Mouse (Mus musculus): Measurements from ENCODE around the gene Xpnpep1. TPM values are rescaled to one million over a fixed set of nuclear protein-coding genes. Genes with fewer than 3 reads are reported as not detected.
A peak's percentile ranks its signal among the peaks of the same experiment; 100 is the strongest.

Gene Xpnpep1
- total RNA-seq, 2 experiments from 2014 or later: 103 to 105 TPM

DNA sequence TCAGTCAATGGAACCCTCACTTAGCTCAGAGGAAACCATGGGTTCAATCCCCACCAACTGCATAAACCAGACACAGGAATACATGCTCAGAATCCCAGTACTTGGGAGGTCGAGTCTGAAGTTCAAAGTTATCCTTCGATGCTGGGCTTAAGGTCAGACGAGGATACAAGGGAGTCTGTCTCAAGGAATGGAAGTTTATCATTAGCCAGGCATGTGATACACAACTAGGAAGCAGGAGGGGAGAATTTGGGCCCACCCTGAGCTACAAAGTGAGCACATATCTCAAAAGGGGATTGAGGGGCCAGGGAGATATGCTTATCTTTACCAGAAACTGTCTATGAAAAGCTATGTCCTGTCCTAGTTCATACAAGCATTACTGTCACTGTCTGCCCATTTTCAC lies 7.4 kb downstream of the Xpnpep1 start:
- no peak for DNase-seq

DNA sequence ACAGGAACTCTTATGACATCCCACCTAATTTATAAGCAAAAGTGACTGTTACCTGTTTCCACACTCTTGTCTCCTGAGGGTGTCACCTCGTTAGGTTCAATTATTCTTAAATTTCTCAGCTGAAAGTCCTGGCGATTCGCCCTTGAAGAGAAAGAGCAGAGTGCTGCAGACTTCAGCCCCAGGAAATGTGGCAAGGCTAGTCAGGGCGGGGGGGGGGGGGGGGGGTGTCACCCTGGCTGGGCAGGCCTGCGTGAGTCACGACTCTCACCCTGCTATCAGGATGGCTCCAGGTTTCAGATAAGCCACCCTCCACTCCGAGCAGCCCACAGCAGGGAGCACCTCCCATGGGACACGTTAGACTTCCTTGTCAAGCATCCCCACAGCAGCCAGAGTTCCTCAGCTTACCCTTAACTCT lies 8.1 kb downstream of the Xpnpep1 start:
- DNase-seq: no peak

DNA sequence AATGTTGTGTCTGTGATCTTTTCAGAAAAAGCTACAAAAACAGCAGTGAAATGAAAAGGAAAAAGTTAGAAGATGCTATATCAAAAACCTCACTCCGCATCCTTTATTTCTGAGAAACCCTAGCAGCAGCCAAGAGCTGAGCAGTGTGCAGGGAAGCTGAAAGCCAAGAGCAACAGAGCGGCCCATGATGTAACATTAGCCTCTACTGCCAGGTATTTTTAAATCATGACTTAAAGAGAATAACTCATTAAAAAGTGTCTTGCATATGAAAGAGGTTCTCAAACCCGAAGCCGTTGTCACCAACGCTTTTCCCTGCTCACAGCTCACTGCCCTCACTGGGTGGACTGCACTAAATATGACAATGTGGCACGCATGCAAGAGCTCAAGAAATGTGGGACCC lies 9.7 kb downstream of the Xpnpep1 start:
- DNase-seq: no peak

DNA sequence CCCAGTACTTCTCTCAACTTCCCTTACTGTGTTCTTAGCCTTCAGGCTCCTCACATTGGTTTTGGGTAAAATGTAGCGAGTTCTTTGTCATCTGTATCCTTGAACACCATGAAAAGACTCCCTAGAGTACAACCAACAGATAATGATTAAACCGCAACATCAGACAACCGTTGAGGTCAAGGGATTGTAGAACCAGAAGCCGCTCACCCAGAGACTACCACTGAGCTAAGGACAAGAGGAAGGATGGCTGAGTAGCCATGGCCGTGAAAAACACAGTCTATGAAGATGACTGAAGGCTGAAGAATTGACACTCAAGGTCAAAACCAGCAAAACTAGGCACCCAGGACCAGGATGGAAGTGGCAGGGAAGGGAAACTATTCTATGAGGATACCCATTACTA lies 10.3 kb downstream of the Xpnpep1 start:
- DNase-seq: no peak

DNA sequence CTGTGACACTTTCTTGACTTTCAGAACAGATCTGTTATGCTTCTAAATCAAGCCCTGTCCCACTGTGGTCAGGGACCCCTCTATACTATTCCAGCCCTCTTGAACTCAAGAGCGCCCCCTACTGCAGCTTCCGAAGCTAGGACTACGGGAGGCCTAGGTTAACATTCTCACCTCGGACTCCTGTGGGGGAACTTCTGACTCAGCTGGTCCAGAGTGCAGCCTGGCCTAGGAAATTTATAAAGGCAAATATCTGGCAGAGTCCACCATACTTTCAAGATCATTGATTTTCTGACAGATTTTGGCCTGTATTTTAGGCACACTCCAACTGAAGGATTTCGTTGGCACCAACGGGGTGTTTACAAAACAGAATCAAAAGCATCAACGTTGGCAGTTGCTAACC lies 11.0 kb downstream of the Xpnpep1 start:
- DNase-seq: no peak

DNA sequence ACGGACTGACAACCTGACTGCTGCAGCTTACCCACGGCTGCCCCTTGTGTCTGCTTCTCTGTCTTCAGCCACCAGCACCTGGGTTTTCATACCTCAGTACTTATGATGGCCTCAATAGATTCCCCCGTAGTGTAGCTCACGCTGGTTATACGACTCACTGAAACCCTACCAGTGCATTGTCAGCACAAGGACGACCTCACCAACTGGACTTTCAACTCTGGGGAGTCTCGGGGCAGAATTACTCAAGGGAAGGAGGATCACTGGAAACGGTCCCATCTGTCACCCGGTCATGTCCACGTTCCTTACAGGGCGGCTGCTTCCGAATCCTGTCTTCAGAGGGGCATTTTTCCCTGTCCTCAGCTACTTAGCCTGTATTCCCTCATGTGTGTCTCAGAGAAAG lies 11.8 kb downstream of the Xpnpep1 start:
- no peak for DNase-seq

DNA sequence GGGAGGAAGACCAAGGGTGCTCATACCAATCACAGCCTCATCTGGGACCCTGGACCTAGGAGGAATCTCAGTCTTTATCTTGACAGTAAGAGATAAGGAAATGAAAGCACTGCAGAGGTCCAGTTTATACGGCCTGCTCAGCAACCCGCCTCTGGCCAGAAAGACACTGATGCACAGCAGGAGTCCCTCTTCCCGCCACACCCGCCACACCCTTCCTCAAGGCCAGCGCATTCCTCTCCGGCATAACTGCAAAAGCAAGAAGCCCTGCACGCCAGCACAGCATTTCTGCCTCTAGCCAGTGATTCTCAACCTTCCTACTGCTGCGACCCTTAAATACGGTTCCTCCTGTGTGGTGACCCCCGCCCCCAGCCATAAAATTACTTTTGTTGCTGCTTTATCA lies 16.8 kb downstream of the Xpnpep1 start:
- DNase-seq: no peak

DNA sequence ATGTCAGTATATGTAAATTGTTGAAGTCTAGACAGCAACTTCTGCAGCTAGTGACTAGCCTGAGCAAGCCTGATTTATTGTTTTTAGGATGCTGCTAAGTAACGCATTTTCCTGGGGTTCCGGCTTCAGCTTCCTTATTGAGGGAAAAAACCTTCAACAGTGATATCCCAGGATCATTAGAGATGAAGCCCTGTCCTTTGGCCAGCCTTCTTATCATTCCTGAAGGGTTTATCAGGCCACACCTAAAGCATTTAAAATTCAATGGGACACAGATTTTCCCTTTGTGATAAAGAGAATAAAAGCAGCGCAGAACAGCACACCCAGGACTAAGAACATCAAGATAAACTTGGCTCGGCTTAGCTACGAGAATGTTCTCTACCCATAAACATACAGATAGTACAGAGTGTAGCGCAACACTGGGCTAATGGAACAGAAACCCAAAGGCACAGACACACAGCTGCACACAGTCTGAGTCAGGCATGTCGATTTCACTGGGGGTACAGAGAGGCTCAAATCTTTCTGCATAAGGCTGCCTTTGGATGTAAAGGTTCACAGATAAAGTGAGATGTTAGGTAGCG lies 17.9 kb downstream of the Xpnpep1 start:
- no peak for DNase-seq

DNA sequence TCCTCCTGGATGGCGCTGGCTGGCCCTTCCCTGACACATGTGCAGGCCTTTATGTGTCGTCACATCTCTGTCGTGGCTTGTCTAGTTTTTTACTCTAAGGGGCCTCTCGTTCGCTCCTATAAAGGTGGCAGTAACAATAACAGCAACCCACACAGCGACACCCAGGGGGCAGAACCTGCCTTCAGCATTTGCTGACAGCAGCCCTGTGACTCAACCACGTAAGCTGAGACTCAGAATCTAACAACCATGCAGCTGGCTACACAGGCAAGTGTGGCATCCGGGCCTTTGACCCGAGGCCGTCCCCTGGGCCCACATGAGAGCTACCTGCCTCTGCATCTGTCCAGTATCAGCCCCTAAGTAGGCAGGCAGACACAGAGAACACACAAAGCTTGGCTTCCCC lies 18.5 kb downstream of the Xpnpep1 start:
- DNase-seq: no peak

DNA sequence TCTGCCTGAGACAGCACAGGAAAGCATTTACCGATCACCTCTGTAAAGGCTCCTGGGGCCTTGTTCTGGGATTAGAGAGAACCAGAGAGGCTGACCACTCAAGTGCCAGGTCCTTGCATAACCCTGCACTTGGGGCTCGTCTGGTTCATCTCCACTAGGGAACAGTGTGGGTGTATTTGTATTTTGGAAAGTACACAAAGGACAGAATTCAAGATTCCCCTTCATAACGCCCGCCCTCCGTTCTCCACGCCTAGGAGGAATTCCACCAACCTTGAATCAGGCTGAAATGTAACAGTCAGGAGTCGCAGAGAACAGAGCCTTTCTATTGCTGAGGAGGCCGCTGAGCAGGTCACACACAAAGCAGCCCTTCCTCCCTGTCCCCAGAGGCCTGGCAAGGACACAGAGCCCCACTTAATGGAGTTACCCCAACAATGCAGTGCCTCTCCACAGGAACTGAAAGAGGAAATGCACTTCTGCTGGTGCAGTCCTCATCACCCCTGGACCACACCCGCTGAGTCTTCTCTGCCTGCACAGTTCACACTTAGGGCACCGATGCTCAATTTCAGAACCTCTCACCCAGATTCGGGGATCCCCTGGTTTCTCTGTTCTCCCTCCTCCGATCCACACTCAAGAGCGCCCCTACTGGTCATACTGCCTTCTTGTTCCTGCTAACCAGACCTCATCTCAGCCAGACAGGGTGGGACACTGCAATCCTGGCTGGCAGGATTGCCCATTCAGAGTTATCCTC lies 20.1 kb downstream of the Xpnpep1 start:
- peak; percentile 71 for DNase-seq

DNA sequence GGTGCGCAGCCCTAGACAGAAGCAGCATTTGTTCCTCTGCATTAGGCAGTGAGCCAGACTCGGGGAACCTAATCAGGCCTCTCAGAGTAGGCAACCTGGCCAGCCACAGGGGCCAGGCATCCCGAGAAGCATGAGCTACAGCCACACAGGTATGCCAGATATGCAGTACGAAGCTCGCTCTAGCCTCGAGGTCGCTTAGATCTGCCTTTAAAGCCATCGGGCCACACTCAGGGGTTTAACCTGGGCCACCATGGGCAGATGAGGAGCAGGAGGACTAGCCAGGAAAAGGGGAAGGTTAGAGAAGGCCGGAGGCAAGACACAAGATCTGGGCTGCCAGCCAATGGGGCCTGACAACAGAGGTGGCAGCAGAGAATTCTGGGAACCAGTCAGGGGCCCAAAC lies 22.1 kb downstream of the Xpnpep1 start:
- peak; percentile 59 for DNase-seq

DNA sequence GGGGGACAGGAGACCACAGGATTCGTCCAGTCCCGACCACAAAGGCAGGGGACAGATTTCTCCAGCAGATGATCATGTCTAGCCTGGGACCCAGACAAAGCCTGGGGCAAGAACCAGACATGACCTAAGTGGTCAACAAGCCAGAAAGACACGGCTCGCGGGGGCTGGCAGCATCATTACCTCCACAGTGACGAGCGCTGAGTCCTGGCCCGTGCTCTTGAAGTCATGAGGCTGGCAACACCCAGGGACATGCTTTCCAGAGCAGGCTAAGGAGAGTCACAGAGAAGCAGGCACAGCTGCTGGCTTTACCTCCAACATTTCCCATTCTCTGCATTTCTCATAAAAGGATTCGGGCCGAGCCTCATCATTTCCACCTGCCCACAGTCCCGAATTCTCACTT lies 22.8 kb downstream of the Xpnpep1 start:
- DNase-seq: no peak

DNA sequence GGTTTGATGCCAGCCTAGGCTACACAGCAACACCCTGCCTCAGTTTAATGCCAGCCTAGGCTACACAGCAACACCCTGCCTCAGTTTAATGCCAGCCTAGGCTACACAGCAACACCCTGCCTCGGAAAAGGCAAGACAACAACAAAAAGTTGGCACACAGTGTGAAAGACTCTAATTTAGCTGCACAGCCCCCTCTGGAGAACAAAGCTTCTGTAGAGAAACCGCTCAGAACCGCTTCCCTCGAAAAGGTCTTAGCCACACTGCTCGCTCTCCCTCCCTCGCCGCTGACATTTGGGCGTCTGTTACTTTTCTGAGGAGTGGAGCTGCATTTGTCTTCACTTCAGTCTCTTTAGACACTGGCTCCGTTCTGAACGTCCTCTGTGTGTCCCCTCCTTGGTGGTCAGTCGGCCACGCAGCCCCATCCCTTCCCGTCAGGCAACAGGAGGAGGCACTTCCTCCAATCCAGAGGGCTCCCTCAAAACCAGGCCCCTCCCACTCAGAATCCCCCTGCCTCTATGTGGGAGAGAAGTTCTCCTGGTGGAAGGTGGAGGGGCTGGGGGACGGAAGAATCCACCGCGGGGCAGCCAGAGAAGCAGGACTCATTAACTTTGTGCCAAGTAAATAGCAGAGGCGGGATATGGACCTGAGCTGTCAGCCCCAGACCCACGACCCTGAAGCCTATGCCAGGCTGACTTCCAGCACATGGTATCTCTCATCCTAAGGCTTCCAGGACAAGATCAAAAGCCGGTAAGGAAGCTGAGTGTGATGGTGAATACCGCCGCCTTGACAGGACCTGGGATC lies 24.9 kb downstream of the Xpnpep1 start:
- DNase-seq: no peak

DNA sequence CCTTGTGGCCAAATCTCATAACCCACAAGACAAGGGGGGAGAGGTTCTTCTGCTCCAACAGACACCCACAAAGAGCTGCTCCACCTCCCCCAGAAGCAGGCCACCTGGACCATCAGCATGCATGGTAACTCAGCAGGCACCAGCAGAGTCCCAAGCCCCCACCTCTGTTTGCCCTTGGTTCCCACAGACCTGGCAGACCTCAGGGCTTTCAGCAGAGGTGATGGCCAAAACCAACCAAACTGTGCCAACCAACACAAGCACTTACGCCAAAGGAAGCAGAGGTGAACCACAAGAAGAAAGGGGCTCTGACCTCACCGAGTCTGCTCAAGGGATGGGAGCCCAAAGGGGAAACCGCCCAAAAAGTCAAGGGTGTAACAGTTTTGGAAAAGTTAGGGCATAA lies 26.3 kb downstream of the Xpnpep1 start:
- peak; percentile 48 for DNase-seq

DNA sequence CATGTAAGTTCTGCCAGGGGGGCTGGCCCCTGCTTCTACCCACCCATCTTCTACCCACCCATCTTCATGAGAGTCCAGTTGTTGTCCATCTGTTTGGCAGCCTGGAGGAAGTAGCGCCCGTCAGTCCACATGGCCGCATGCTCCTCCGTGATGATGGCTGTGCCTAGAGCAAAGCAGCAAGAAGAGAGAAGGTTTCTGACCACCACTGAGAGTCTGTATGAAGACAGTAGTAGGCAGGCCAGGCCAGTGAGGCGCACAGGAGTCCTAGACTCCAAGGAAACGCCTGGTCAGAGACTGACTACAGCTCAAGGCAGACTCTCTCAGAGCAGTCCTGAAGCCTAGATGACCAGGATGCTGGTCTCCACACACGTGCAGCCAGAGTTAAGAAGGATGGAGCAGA lies 26.7 kb downstream of the Xpnpep1 start:
- DNase-seq: no peak

DNA sequence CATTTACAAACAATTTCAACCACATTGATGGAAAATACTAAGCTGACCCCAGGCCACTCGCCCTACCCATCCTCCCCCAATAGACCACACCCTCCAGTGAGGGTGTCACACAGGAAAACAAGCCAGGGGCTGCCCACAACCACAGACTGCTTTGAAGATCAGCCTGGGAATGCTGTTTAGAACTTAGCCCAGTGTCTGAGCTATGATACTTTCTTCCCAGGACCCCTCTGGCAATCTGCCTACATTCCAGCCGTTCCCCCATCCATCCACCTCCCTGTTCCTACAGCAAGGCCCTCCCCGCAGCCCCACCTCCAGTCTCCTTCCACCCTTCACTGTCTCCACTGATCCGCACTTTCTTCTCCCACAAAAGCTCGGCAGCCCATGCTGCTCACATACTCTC lies 29.1 kb downstream of the Xpnpep1 start:
- DNase-seq: no peak

DNA sequence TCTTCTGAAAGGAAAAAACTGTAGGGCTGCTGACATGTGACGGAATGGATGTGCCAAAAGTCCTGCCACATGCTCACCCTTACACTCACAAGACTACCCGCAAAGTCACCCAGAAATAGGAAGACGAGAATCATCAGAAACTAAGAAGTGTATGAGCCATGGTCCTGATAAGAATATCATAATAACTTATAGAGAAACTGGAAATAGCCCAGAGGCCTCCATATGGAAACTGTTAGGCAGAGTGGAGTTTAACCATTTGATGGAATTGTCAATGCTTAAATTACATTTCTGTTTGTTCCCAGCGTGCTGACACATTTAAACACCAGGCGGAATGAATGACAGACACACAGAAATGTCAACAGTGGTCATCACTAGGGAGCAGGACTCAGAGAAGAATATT lies 31.1 kb downstream of the Xpnpep1 start:
- no peak for DNase-seq

DNA sequence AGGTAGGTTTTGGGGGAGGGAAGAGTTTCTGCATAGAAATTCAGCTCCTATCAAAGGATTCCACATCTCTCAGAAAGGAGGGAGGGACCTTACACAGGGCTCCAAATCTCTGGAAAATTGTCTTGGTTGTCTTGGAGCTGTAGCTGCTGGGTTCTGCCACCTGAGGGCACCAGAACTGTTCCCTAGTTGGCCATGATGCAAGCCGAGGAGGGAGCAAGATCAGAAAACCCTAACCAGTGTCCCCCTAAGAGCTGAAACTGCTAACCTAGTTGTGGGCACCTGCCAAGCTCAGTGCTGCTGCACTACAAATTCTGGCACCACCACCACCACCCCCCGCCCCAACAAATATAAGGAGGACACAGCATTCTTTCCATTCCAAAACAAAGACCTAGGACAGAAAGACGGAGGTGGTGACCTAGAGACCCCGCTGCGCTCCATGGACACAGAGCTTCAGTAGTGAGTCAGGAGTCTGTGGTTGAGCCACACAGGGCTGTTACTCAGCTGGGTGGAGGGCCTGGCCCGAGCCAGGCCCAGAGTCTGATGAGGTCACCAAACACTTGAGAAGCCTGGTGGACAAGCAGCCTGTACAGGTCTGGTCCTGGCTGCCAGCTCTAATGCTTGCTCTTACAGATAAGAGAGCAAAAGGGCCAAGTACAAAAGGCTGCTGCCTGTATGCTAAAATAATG lies 31.9 kb downstream of the Xpnpep1 start:
- DNase-seq: peak; percentile 77

DNA sequence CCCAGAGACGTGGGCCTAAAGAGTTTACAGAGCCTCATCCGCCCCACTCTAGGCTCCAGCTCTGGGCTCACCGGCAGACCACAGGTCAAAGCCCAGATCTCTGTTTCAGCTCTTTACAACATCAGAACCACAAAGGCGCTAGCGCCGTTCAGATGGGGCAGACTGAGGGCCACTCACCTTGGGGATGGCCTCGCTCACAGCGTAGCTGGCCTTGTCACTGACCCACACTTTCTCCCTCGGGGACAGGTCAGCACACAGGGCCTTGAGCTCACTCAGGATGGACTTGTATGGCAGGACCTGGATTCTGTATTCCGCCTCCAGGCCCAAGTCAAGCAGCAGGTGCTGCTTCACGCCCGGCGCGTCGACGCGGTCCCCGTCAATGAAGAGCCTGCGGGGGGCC lies 34.0 kb downstream of the Xpnpep1 start:
- no peak for DNase-seq

DNA sequence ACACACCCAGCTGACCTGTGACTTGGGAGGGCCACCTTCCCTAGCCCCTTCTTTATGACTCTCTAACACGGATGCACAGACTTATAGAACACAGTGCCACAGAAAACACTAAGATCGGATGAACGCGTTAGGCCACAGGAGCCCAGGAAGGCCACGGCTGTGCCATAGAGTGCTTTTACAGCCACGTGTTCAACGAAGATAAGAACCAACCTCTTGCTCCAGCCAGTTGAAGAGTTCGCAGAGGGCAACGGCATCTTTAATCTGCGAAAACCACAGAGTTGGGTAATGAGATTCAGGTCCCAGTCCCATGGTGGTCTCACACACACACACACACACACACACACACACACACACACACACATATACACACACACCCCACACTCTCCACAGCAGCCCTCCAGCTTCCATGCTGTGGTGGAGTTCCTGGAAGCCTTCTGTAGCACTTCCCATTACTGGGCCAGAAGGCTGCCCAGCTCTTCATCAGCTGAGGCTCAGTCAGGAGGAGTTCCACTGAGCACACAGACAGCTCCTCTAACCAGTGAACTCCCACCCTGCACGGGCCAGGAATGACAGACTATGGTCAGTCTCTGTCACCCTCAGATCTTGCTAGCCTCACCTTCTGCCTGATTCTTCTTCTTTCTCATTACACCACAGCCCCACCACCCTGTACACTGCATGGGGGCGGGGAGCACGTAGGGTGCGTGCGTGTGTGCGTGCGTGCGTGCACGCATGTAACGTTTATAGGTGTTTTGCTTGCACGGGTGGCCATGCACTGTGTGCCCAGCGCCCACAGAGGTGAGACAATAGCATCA lies 36.3 kb downstream of the Xpnpep1 start:
- DNase-seq: no peak

DNA sequence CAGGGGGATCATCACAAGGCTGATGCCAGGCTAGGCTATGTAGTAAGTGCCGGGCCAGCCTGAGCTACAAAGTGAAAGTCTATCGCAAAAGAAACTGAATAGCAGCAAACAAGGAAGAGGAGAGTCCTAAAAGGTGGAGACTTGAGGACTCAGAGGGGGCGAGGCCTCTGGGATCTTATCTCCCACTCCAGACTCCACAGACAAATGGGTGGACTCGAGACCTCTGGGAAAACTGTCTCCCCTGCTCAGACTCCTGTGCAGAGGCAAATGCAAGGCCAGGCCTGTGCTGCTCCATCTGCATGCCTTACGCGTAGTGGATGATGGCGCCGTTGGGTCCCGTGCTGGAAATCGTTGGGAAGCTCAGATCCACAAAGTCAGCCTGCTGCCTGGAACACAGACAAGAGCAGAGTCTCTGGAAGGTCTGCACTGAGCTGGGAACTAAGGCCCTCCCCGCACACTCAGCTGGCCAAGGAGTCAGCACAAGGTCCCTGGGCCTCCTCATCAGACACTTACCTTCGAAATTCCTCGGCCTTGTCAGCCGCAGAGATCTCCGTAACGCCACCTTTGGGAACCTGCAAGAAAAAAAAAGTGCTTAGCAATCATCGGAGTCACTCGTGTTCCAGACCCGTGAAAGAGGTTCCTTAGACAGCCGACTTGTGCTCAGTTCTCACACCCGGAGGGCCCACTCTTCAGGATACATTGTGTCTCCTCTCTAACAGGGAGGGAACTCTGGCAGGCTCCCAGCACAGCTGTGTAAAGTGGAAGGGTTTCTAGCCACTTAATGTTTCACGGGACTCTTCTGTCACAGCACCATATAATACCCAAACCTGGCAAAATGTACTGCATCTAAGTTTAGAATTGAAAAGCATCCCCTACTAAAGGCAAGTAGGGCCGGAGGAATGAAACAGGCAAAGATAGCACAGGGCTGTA lies 37.6 kb downstream of the Xpnpep1 start:
- no peak for DNase-seq
